12 mouse cellular contexts compared by ENCODE assay signal in genomic region chr14:43859465-43859864, GRCm38 (mm10). TPM values are rescaled to one million over a fixed set of nuclear protein-coding genes. Genes with fewer than 3 reads are reported as not detected.
DNase-seq lines count a peak whose midpoint lies in the region.
"Not testable (repeated sequence)": the region's sequence is repeated elsewhere in the genome, so short reads cannot be mapped to it uniquely, and the experiment has no call there.
"Had no signal": no experiment of that assay in that cellular context is flagged by ENCODE, and none has a peak within 500 bp of the region (broad histone marks: within the 10 kb centered on the region; RNA-seq: fewer than 3 reads in every experiment).

No protein-coding gene starts in this region.

- intact Hi-C loops in gastrocnemius, postnatal 14 days (cut with DNase I; ENCODE audit: low total_unique reads); heart, postnatal 14 days (cut with DNase I): not testable (repeated sequence)

- peak; percentile 11 for DNase-seq in adrenal gland, postnatal 25 days
- peak; percentile 15 for DNase-seq in gastrocnemius, postnatal 14 days
- peak; percentile 4 for DNase-seq in heart, postnatal 14 days
- peak; percentile 1 for DNase-seq in kidney, postnatal 14 days
- peak; percentile 8 for DNase-seq in lung, postnatal 14 days
- DNase-seq in right cerebral cortex, postnatal 14 days = peak; percentile 8

RNA-seq across cellular contexts. Expression of gene Ear1, which starts 15.9 kb away (rescaled TPM):
- total RNA-seq in adrenal gland, postnatal 25 days (2021) = not detected in 2 replicates
- total RNA-seq in gastrocnemius, postnatal 14 days (2021) = not detected
- not detected for total RNA-seq in heart, postnatal 14 days (2021)
- total RNA-seq: adrenal gland, adult 8-10 months; ES-E14; gastrocnemius, adult 2 months; gastrocnemius, postnatal 4 days; heart, adult 2 months; hindbrain, postnatal 0 days had no signal

Comparison
In these comparisons a context has a peak if more than half of its experiments do, and no peak if none do; other contexts are left out.
1. Peak in every context shown above with its lines: DNase-seq.